Mouse (Mus musculus) adrenal gland, postnatal 10 days (tissue): ENCODE results near the gene Sat2. TPM values are rescaled to one million over a fixed set of nuclear protein-coding genes. Genes with fewer than 3 reads are reported as not detected.

Experiments
- DNase-seq: peaks from one replicate; pipeline ENCODE4 v3.0.0; 2021; ENCODE audit warnings: mixed read lengths
- microRNA-seq: library from miRNA; unstranded; fragments of <30 nt; microRNA quantifications from one replicate; pipeline ENCODE4 v1.2.0, GENCODE M21; 2021
- total RNA-seq, 2 experiments: library from RNA; stranded (reverse); gene quantifications; 2 replicates each; pipeline ENCODE4 v1.2.3; 2021

Sat2 gene
- total RNA-seq, 2 experiments from 2014 or later, result 9.2 to 10.1 TPM

DNA sequence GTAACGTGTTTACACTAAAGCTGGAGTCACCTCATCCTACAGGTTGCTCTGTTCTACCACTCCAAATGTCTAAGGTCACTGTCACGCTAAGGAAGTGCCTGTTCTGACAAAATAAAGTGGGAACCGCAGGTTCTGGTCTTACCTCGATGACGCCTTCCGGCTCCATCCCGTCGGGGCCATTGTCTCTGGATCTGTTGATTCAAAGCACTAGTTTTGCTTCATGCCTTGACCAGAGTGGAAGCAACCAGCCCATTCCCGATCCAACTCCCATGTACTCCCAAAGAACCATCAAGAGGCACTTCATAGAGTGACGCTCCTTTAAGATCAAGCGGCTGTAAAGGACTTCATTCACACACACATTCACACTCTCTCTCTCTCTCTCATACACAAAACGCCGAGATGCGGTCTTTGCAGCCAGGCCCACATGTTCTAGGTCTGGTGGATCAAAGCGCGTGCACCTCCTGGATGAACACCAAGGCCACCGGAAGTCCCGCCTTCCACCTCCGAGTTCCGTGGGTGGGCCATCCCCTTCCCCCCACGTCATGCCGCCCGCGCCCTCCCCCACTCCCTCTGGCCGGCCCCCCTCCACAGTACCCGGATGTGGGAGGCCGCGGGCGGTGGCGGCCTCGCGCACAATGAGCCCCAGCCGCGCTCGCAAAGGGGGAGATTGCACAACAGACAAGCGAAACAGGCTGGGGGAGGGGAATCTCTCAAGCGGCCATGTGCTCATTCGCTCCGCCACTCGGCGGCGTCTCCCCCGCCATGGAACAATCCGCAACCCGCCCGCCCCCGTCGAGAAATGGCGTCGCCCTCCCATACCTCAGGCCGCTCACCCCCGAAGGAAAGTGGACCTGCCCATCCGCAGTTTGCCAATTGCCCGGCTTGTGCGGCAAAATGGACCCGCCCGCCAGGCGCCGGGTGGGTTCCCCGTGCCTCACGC, 49.2 kb downstream of the Sat2 start:
- DNase-seq, result peak; percentile 98

DNA sequence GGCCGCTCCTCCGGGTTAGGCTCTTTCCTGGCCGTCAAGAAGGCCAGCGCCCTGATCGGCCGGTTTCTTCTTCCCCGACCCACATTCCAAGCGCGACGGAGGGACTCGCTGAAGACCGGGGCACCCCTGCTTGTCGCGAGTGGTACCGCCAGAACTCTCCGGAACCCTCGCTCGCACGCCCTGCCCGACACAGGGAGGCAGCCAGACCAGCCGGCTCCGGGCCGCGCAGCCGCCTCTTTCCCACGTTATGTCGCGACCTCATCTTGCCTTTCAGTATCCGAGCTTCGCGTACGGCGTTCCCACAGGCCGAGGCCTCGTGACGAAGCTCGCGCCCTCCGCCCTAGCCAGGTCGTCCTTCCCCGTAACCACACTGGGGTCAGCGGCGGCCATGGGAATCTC, 49.9 kb downstream of the Sat2 start:
- DNase-seq, result no peak

DNA sequence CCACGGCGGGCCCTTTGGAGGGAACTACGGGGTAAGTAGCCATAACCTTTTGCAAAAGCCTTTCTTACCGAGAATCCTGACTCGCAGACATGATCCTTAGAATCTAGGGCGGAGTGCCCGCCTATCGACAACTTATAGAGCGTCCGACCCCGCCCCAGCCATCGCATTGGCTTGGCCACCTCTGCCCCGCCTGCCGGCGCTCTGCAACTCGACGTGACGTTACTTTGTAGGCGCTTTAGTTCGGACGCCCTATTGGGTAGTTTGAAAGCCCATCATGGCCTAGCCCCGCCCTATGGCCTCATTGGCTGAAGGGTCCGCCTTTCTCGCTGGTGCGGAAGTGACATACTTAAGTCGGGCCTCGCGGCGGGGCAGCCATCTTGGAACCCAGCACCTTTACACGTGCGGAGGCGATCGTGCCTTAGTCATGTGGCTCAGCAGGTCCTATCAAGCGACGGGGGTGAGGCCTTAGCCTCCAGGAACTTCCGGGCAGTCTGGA, 50.4 kb downstream of the Sat2 start, which contains the start of gene Eif4a1:
Eif4a1 (minus strand) TSS at position 213 of the 496 bp plus-strand sequence.
- DNase-seq, result peak; percentile 100

Small RNA genes within 50 kb of the gene (microRNA-seq; reads per million reads assigned to microRNA genes)
- gene Mir1934 (7.8 reads per million, percentile 10 among the genes with 10 or more reads in this experiment), gene Mir467f (not detected)

Other genes with a start within 250 kb of the Sat2 start
- gene Naa38, start 226.5 kb upstream of the Sat2 start, total RNA-seq, result 100 to 1,000 TPM; 124 to 138 TPM
- 10 to 100 TPM; 32.4 to 38.9 TPM for gene Cyb5d1, start 226.4 kb upstream of the Sat2 start, total RNA-seq
- gene Tmem88, start 223.8 kb upstream of the Sat2 start, total RNA-seq, result 10 to 100 TPM; 29.1 to 33.0 TPM
- 10 to 100 TPM; 49.0 to 53.4 TPM for gene Kdm6b, start 208.3 kb upstream of the Sat2 start, total RNA-seq
- gene Dnah2, start 72.9 kb upstream of the Sat2 start, total RNA-seq, result under 1 TPM; 0.30 TPM
- gene Efnb3, start 61.8 kb upstream of the Sat2 start, total RNA-seq, result 1 to 10 TPM; 2.2 to 3.8 TPM
- gene Wrap53, start 41.8 kb upstream of the Sat2 start, total RNA-seq, result 10 to 100 TPM in 1 of 2 experiments, 1 to 10 TPM in 1; 8.1 to 12.5 TPM
- 10 to 100 TPM; 59.9 to 75.9 TPM for gene Trp53, start 41.7 kb upstream of the Sat2 start, total RNA-seq
- 10 to 100 TPM; 38.6 to 52.9 TPM for gene Atp1b2, start 16.1 kb upstream of the Sat2 start, total RNA-seq
- gene Shbg, start 4.1 kb upstream of the Sat2 start, total RNA-seq, result under 1 TPM; 0.27 to 0.36 TPM
- 10 to 100 TPM; 61.9 to 80.2 TPM for gene Fxr2, start 11.0 kb downstream of the Sat2 start, total RNA-seq
- gene Sox15, start 33.3 kb downstream of the Sat2 start, total RNA-seq, result not detected
- gene Mpdu1, start 40.6 kb downstream of the Sat2 start, total RNA-seq, result 100 to 1,000 TPM; 114 to 116 TPM
- 10 to 100 TPM in 1 of 2 experiments, 1 to 10 TPM in 1; 9.8 to 12.0 TPM for gene Cd68, start 44.1 kb downstream of the Sat2 start, total RNA-seq
- 100 to 1,000 TPM; 598 to 631 TPM for gene Eif4a1, start 50.4 kb downstream of the Sat2 start, total RNA-seq
- gene Senp3, start 60.1 kb downstream of the Sat2 start, total RNA-seq, result 10 to 100 TPM; 62.6 to 76.3 TPM
- gene Tnfsf13, start 63.8 kb downstream of the Sat2 start, total RNA-seq, result 1 to 10 TPM; 2.0 to 5.0 TPM
- gene Tnfsf12, start 73.8 kb downstream of the Sat2 start, total RNA-seq, result 10 to 100 TPM; 18.1 to 19.2 TPM
- 1 to 10 TPM; 4.2 to 5.1 TPM for gene Tnfsfm13, start 74.1 kb downstream of the Sat2 start, total RNA-seq
- 10 to 100 TPM; 53.9 to 67.5 TPM for gene Polr2a, start 136.6 kb downstream of the Sat2 start, total RNA-seq
- gene Slc35g3, start 139.9 kb downstream of the Sat2 start, total RNA-seq, result not detected
- gene Zbtb4, start 143.9 kb downstream of the Sat2 start, total RNA-seq, result 10 to 100 TPM; 35.5 to 41.2 TPM
- gene Chrnb1, start 173.9 kb downstream of the Sat2 start, total RNA-seq, result 1 to 10 TPM; 2.3 to 7.9 TPM
- gene Fgf11, start 179.8 kb downstream of the Sat2 start, total RNA-seq, result 1 to 10 TPM; 2.4 to 3.8 TPM
- gene Tmem102, start 183.6 kb downstream of the Sat2 start, total RNA-seq, result 1 to 10 TPM; 1.0 TPM
- gene Gm39566, start 193.3 kb downstream of the Sat2 start, total RNA-seq, result not detected
- not detected for gene Spem2, start 196.4 kb downstream of the Sat2 start, total RNA-seq
- not detected for gene Spem1, start 200.2 kb downstream of the Sat2 start, total RNA-seq
- gene Nlgn2, start 215.8 kb downstream of the Sat2 start, total RNA-seq, result 10 to 100 TPM; 17.3 to 23.5 TPM
- gene Tmem256, start 216.5 kb downstream of the Sat2 start, total RNA-seq, result 100 to 1,000 TPM; 137 to 145 TPM
- 10 to 100 TPM; 49.2 to 59.2 TPM for gene Plscr3, start 224.4 kb downstream of the Sat2 start, total RNA-seq
- gene Tnk1, start 236.7 kb downstream of the Sat2 start, total RNA-seq, result under 1 TPM; 0.12 to 0.24 TPM